Mouse (Mus musculus) adrenal gland (tissue): Measurements from ENCODE around the gene A530064D06Rik.
"Not testable (repeated sequence)": the region's sequence is repeated elsewhere in the genome, so short reads cannot be mapped to it uniquely, and the experiment has no call there.

Source experiments
- intact Hi-C: fragments of 180-260 bp; cut with DNase I; formaldehyde crosslinking; loops from one replicate; pipeline ENCODE4 v1.15.1; 2025
- long read RNA-seq, 2 experiments: library from polyadenylated mRNA; unstranded; transcript quantifications; one replicate each; pipeline ENCODE4 v2.0.0; 2020; ENCODE audit warnings: borderline replicate concordance in 1 of 2; ENCODE audit not compliant: insufficient replicate concordance in 1 of 2

Gene A530064D06Rik
- long read RNA-seq, experiment 1, result 0 reads
- long read RNA-seq, experiment 2, result 0 reads

DNA sequence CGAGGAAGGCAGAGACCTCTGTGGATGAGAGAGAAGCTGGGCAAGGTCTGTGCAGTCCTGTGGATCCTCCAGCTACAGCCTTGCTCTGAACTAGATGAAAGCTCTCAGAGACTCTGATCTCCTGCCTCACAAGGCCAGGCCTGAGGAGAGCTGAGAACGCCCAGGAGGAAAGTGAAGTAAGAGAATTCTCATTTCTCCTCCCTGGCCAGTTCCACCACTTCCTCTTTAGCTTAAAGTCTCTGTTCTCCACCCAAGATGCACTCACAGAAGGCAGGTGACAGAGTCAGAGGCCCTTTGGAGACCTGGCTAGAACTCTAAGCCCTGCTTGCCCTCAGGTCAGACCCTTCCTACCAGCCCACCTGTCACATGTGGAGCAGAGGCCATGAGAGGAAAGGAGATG is at the start of gene A530064D06Rik:
A530064D06Rik (minus strand) TSS at position 173 of the 400 bp plus-strand sequence.
- intact Hi-C loops, result not testable (repeated sequence)

DNA sequence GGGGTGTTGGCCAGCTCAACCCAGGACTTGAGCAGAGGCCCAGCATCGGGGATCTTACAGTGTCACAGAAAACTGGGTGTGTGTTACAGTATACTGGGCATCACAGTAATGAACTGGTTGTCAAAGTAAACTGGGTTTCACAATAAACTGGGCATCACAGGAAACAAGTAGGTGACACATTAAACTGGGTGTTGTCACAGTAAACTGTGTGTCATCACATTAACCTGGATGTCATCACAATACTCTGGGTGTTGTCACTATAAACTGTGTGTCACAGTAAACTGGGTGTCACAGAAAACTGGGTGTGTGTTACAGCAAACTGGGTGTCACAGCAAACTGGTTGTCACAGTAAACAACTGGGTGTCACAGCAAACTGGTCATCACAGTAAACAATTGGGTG is 48.4 kb upstream of the A530064D06Rik start:
- intact Hi-C loops, result no loop called here

DNA sequence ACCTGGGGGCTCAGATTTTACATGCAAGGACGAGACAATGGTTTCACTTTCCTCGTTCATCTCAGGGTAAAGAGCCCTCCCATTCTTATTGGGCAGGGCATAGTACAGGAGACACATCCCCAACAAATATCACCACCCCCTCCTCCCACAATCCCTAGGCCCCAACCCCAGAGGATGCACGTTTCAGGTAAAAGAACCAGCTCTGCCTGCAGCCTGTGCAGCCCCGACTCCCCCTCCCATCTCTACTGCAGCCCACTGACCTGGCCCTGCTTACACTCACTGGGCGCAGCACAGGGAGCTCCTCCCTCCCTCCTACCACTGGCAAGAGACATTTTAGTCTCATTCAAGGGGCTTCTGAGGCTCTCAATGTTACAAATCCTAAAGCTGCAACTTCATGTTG is 46.4 kb upstream of the A530064D06Rik start:
- intact Hi-C loops, result no loop called here

DNA sequence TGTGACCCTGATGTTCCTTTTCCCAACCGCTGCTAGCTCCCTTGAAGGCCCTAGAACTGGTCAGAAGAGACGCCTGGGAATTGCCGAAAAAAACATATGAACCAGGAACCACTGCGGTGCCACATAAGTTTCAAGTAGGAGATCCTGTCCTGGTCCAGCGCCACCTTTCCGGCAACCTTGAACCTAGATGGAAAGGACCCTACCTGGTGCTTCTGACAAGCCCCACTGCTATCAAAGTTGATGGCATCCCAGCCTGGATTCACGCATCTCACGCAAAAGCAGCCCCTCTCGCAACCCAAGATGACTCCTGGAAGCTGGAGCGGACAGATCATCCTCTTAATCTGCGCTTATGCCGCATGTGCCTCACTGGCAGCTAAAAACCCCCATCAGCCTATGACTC is 45.5 kb upstream of the A530064D06Rik start:
- intact Hi-C loops, result no loop called here

DNA sequence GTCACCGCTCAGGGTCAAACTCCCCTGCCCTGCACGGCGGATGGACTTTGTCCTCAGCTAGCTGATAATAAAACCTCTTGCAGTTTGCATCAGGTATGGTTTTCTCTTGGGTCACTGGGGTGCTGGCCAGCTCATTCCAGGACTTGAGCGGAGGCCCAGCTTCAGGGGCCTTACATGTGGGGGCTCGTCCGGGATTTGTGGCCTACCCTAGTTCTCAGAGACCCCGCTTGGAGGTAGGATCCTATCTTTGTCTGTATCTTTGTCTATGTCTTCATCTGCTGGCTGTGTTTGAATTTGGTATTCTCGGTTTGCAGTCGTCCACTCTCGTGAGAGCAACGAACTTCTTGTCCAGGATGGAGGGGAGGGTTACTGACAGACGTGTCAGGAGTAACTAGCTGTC is 36.0 kb upstream of the A530064D06Rik start:
- intact Hi-C loops, result no loop called here

DNA sequence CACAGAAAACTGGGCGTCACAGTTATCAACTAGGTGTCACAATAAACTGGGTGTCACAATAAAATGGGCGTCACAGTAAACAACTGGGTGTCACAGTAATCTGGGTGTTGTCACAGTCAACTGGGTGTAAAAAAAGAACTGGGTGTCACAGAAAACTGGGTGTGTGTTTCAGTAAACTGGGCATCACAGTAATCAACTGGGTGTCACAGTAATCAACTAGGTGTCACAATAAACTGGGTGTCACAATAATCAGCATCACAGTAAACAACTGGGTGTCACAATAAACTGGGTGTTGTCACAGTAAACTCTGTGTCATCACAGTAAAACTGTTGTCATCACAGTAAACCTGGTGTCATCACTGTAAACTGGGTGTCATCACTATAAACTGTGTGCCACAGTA is 25.3 kb upstream of the A530064D06Rik start:
- intact Hi-C loops, result no loop called here

DNA sequence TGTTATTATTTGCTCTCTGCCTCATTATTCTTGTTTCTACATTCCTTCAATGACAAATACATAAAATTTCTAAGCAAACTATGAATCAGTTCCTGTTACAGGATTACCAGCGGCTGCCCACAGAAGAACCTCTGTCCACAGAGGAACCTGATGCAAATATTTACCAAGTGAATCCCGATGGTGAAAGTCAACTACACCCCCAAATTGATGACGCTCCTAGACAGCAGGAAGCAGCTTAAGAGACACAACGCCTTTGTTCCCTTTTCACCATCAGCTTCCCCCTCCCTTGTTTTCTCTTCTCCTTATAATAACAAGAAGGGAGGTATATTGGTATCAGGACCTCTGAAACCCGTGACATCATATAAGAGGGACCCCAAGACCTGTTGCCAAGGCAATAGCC is 18.2 kb upstream of the A530064D06Rik start:
- intact Hi-C loops, result no loop called here

DNA sequence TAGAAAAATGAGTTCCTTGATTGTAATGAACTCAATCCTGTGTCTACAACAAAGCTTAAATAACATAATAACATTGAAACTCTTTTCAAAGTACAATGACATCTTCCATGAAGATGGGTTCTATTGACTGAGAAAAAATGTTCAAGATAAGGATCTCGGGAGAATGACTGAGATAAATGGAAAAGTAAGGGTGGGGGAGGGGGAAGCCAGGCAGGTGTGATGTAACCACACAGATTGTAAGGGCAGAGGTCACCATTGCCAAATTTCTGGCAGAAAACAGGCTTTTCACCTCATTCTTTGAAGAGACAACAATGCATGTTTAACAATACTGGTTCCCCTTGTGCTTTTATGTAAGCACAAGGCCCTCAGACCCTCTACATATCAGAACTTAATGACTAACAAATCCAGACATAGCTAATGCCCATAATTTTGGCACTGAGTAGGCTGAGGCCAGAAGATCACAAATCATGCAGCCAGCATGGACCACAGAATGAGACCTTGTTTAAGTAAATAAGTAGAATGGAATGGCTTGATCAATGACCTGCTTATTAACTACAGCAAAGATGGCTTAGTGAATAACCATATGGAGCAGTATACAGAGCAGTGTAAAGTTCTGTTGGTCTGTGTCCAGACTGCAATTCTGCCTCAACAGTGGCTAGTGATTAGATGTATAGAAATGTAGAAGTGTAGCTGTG is 9.5 kb downstream of the A530064D06Rik start:
- intact Hi-C loops, result no loop called here

DNA sequence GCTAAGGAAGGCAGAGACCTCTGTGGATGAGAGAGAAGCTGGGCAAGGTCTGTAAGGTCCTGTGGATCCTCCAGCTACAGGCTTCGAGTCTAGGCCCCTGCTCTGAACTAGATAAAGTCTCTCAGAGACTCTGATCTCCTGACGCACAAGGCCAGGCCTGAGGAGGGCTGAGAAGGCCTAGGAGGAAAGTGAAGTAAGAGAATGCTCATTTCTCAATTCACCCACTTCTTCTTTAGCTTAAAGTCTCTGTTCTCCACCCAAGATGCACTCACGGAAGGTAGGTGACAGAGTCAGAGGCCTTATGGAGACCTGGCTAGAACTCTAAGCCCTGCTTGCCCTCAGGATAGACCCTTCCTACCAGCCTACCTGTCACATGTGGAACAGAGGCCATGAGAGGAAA is 21.0 kb downstream of the A530064D06Rik start, which contains the start of gene 9830107B12Rik:
9830107B12Rik (minus strand) TSS at position 149 of the 400 bp plus-strand sequence.
- intact Hi-C loops, result no loop called here

DNA sequence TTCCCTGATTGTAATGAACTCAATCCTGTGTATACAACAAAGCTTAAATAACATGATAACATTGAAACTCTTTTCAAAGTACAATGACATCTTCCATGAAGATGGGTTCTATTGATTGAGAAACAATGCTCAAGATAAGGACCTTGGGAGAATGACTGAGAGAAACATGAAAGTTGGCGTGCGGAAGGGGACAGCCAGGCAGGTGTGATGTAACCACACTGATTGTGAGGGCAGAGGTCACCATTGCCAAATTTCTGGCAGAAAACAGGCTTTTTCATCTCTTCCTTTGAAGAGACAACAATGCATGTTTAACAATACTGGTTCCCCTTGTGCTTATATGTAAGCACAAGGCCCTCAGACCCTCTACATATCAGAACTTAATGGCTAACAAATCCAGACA is 34.3 kb downstream of the A530064D06Rik start:
- intact Hi-C loops, result no loop called here

DNA sequence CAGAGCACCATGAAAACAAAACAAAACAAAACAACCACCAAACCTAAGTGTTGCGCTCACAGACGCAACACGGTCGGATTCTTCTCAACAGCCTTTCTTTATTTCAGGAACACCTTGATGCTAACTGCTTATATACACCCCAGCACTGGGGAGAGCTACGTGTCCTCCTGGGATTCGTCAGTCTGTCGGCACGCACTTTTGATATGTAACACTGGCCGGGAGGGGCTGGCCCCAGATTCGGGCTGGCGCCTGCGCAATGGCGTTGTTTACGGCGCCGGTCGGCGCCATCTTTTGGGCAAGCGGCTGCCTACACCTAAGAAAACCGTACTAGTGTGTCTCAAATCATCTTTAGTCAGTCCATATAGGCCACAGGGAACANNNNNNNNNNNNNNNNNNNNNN is 46.6 kb downstream of the A530064D06Rik start:
- intact Hi-C loops, result no loop called here

DNA sequence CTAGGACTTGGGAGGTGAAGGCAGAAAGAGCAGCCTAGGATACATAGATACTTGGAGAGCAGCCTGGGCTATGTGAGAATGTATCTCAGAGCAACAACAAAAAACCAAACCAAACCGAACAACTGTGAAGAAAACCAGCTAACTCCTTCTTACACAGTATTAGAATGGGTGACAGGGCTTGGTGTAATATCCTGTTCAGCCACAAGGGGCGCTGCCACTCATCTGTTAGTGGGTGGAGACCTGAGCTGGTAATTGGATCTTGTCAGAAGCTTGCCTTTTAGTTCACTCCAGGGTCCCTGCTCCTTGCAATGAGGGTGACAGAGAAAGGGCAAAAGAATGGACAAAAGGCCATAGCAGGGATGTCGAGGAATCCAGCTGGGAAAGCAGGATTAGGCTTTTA is 47.4 kb downstream of the A530064D06Rik start:
- intact Hi-C loops, result no loop called here

DNA sequence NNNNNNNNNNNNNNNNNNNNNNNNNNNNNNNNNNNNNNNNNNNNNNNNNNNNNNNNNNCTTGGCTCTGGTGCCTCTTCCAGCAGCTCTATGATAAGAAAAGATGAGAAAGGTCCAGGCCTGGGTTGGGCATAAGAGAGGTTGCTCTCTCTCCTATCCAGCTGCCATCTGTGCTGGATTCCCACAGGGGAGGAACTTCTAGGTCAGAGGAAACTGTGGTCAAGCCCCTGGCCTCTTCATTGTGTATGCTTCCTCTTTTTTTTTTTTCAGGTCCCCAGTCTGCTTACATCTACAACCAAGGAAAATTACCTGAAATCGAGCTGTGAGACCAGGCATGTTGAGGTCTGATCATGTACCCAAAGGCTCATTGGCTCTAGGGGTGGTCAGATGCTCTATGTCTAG is 48.5 kb downstream of the A530064D06Rik start:
- intact Hi-C loops, result no loop called here

DNA sequence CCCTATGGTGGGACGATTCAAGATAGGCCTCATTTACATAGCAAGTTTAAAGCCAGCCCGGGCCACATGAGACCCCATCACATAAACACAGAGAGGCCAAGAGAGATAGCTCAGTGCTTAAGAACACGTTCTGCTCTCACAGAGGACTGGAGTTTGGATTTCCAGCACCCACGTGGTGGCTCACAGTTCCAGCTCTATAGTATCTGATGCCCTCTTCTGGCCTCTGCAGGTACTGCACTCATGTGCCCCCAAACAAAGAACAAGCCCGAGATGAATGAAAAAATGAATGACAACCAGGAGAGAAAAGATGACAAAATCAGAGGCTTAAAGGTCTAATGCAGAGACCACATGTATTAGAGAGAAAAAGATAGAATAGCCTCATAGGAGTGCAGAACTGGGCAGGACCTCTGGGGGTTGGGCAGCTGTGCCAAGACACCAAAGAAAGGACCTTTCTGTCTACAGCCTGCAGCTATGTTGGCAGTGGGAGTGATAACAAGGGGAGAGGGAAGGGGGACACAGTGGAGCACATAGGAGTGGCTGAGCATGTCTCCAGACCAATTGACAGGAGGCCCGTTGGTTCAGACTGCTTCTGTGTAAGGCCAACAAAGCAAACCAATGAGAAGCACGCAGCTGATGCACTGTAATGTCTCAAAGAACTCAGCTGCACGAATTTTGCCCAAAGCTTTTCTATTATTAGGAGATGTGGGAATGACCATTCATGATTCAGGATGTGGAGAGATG is 56.4 kb downstream of the A530064D06Rik start:
- intact Hi-C loops, result loop anchor here (5.0 kb wide), 1 partner anchor 227 kb away; no protein-coding TSS in a partner anchor

DNA sequence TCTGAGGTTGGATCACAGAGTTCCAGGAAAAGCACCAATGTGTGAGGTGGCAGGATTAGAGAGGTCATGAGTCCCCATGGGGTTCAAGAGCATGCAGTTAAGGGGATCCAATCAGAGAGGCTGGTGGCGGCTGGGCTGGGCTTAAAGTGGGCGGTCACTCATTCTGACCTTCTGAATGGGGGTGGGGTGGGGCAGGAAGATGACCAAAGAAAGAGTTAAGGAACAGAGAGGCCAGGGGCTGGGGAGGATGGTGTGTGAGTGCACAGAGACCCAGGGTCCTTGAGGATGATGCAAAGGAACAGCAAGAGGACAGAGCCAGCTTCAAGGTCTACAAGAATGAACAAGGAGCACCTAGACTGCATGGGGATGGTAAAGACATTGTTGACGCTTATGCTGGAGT is 58.6 kb downstream of the A530064D06Rik start:
- intact Hi-C loops, result no loop called here

DNA sequence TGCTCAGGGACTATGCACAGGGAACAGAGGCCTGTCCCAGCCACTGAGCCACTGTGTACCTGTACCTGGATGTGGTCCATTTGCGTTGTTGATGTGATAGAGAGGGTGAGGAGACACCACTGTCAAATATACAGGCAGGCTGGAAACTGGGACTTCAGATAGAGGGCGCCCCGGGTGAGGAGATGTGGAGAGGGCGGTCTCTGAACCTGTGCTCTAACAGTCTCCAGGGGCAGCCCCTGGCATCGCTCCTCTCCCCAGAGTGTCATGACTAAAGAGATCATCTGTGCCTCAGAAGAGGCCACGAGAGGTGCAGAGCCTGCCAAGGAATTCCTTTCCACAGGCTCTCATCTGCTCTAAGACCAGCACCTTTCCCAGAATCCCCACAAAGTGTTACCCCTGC is 59.2 kb downstream of the A530064D06Rik start:
- intact Hi-C loops, result no loop called here

DNA sequence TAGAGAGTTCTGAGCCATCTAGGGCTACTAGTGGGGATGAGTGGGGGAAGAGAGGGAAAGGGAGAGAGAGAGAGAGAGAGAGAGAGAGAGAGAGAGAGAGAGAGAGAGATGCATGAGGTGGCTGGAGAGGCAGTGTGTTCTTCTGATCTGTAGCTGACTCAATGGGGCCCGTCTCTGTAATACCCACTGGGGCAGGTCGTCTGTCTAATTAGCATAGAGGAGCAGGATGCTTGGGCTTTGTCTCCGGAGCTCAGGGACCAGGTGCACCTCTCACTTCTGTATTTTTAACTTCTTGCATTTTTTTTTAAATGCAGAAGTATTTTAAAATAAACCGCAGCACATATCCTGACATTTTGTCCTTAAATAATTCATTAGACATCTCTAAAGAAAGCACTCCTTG is 59.7 kb downstream of the A530064D06Rik start:
- intact Hi-C loops, result no loop called here

DNA sequence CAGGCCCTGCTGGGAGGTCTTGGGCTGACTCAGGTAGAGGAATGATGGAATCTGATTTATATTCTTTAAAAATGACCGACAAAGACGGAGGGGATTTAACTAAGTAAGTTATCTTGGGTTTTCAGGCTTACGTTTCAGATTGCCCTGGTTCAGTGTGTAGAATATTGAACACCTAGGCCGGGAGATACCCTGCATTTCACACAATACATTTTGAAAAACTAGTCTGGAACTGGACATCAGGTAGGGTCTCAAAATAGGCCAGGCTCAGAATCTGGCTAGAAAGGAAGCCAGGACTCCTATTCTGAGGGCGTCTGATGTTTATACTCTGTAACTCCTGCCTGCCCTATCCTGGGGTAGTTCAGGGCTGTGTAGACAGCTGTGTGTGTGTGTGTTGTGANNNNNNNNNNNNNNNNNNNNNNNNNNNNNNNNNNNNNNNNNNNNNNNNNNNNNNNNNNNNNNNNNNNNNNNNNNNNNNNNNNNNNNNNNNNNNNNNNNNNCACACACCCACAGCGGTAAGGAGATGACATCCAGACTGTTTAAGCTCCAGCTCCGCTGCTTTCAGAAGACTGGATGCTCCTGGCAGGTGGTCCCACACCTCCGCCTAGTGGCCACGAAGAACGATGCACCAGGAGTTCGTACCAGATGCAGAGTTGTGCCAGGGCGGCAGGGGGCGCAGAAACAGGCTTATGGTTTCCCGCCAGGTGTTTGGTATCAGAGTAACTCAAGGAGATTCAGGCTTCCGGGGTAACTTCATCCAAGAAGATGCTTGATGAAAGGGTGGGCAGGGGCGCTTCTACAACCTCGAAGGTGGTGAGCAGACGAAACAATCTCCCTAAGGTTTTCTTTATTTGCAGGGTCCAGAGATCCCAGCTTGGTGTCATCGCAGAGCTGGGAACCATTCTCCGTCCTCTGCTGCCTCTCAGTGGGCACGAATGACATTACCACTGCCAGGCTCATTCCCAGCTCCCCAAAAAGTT is 66.3 kb downstream of the A530064D06Rik start:
- intact Hi-C loops, result loop anchor here (1.0 to 2.0 kb wide), 2 partner anchors 227 to 308 kb away; no protein-coding TSS in a partner anchor

DNA sequence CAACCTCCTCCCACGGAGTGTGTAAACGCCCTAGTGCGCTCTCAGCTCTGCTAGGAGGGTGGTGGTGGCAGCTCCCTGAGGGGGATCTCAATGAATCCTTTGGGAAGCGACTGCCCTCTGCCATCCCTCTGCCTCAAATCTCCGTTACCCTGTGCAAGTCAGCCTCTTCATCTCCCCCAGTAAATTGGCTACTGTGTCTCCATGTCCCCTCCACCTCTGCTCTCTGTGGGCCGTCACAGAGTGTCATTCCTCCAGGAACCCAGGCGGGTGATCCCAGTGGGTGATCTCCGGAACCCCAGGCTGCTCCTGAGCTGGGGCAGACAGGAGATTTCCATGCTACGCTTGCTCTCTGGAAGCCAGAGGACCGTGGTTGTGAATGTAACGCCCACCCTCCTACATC is 67.8 kb downstream of the A530064D06Rik start:
- intact Hi-C loops, result no loop called here
